Mouse (Mus musculus) E14TG2a.4 (cell line): ENCODE measurements at regions not wholly inside any gene's neighbourhood (a gene's known extent, or its start where the extent isn't known, plus 50 kb on each side); places are given as distances from the start of the nearest gene placed in this dataset.

Experiments used
- CTCF ChIP-seq: conservative IDR thresholded peaks from 2 replicates; pipeline ENCODE4 v1.5.1; 2014; ENCODE audit warnings: low read length
- NANOG ChIP-seq: IDR thresholded peaks from 2 replicates; pipeline ENCODE4 v1.6.1; 2014; ENCODE audit warnings: borderline replicate concordance, low read length, mixed read lengths
- POU5F1 ChIP-seq: IDR thresholded peaks from 2 replicates; pipeline ENCODE4 v1.6.1; 2014; ENCODE audit warnings: low read length, borderline replicate concordance

DNA sequence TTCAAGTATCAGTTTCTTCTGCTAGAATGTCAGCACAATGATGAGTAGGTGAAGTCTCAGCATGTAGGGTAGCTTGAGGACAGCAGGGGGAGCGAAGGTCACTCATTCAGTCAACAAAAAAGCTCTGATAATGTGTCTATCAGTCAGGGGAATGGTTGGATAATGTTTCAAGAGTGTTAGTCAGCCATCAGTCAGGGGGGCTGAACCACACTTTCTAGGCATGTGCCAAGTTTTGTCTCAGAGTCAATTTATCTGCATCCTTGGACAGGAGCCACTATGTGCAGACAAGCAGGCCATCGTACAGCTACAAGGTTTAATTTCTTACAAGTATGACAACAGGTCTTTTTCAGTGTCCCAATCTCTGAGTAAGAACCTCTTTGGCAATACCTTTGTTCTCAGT lies 987.5 kb upstream of the Gm8797 start:
- TF ChIP-seq CTCF = no peak
- no peak for TF ChIP-seq NANOG
- no peak for TF ChIP-seq POU5F1
